Mouse (Mus musculus) monocyte, adult 59 days (primary cell): Measurements from ENCODE around the gene Rasip1. TPM values are rescaled to one million over a fixed set of nuclear protein-coding genes. Genes with fewer than 3 reads are reported as not detected.

Source experiments
- total RNA-seq, 2 experiments: library from RNA; stranded (reverse); gene quantifications; one replicate each; pipeline ENCODE4 v1.2.4; 2023

Gene Rasip1
- total RNA-seq: under 1 TPM; 0.45 to 0.49 TPM

DNA sequence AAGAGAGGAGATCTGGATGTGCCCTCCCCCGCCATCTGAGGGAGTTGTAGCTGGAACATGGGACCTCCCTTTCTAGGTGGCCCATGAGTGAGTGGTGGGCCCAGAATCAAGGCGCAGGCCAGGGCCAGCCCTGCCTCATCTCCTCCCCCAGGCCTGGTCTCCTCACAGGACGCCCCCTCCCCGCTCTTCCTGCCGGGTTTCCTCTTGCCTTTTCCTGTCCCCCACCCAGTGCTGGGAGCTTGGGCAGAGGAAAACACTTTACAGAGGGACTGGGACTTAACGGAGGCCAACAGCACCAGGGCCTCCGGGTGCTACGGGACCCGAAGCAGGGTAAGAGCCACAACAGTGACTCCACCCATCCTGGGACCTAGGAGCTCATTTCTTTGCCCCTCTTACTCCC, at the start of gene Rasip1:
TSS of gene Rasip1 (plus strand) at position 228 of the 400 bp plus-strand sequence.

DNA sequence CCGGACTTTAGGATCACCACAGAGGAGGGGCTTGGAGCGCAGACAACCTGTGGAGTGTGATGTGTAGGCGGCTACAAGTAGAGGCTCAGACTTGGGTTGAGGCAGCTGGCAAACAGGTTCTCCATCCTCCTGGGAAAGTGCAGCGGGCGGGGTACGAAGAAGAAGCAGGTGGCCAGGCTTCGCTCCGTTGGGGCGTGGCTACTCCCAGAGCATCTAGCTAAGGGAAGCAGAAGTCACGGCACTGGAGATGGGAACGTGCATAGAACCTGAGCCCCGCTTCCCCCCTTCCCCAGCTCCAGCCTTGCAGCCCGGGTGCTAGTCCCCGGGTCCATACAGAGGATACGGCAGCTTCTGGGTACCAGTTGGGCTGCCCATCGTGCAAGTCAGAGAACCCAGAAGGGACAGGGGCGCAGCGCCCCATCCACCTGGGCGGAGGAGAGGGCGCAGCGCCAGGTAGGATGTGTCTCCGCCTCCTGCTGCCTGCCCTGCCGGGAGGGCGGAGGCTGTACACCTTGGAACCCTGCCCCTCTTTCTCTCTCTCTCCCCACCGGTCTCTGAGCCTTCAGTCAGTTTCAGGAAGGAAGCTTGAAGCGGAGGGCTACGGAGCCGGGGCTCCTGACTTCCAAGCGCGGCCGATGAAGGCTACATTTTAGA, 10.1 kb upstream of the Rasip1 start, which contains the start of gene Fut1:
TSS of gene Fut1 (plus strand) at position 248 of the 654 bp plus-strand sequence.

GRCm38 (mm10) chr7:45621443-45621842, 5.8 kb upstream of the Rasip1 start, which contains the start of gene Izumo1:
Gene Izumo1, plus strand, starts transcription at chr7:45621811.

DNA sequence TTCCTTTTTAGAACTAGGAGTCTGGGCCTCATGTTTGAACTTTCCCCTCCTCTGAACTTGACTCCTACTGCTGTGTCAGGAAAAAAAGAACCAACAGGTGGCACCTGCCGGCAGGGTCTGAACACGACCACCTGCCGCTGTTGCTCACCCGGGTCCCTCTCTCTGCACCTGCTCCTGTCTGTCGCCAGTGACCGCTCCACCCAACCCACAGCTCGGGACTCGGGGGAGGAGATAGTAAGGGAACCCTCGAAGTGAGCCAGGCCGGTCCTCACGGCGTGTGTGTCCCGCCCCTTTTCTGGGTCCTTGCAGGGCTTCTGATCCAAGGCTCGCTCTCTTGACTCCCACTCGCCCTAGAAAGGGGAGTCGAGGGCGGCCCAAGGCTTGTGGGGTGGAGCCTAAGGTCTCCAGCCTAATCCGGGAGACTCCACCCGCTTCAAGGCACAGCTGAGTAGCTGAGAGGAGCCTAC, 12.3 kb downstream of the Rasip1 start, which contains the start of gene Mamstr:
TSS of gene Mamstr (plus strand) at position 417 of the 467 bp plus-strand sequence.

GRCm38 (mm10) chr7:45666161-45666560, 38.9 kb downstream of the Rasip1 start, which contains the start of gene Fut2:
Gene Fut2, minus strand, starts transcription at chr7:45666394.

DNA sequence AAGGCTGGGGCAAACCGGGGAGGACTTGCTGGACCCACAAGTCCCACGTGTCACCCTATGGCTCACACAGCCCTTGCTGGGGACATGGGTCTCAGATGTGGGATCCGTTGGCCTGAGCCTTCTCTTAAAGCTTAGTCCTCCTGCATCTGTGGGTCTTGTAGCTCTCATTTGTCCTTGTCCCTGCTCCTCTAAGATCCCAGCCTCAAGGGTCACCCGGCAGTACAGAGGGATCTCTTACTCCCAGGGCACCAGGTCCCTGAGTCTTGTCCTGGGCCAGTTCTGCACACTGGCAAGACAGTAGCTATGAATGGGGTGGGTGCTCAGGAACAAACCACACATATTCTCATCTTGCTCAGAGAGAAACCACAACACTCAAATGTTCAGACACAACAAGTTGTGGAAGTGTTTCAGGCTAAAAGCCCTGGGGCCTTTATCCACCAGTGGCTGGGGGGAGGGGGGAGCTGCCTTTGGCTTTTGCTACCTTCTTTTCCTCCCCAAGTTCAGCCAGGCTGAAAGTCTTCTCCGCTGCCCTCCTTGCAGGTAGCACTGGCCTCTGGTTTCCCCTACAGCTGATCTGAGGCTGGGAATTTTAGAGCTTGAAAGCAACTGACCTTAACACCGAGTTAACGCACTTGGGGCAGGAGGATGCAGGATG, 56.2 kb downstream of the Rasip1 start, which contains the start of gene Ntn5:
TSS of gene Ntn5 (plus strand) at position 627 of the 655 bp plus-strand sequence.

Other genes with a start within 250 kb of the Rasip1 start
- gene Snrnp70, start 231.7 kb upstream of the Rasip1 start, total RNA-seq: 100 to 1,000 TPM; 372 to 402 TPM
- gene Kcna7, start 221.8 kb upstream of the Rasip1 start, total RNA-seq: not detected
- not detected for gene Ntf5, start 213.8 kb upstream of the Rasip1 start, total RNA-seq
- not detected for gene Lhb, start 206.7 kb upstream of the Rasip1 start, total RNA-seq
- gene Gys1, start 192.6 kb upstream of the Rasip1 start, total RNA-seq: 10 to 100 TPM in 1 of 2 experiments, 1 to 10 TPM in 1; 7.7 to 10.9 TPM
- gene Ruvbl2, start 189.4 kb upstream of the Rasip1 start, total RNA-seq: 10 to 100 TPM; 27.3 to 29.0 TPM
- 1,000 to 10,000 TPM; 2,883 to 3,990 TPM for gene Ftl1, start 167.6 kb upstream of the Rasip1 start, total RNA-seq
- 100 to 1,000 TPM; 111 to 121 TPM for gene Bax, start 160.6 kb upstream of the Rasip1 start, total RNA-seq
- not detected for gene Tulp2, start 145.6 kb upstream of the Rasip1 start, total RNA-seq
- gene Gm45808, start 140.7 kb upstream of the Rasip1 start, total RNA-seq: 1 to 10 TPM; 1.3 to 1.7 TPM
- 10 to 100 TPM; 10.4 to 11.5 TPM for gene Dhdh, start 138.7 kb upstream of the Rasip1 start, total RNA-seq
- gene Nucb1, start 117.1 kb upstream of the Rasip1 start, total RNA-seq: 100 to 1,000 TPM; 153 to 162 TPM
- gene Ppp1r15a, start 101.2 kb upstream of the Rasip1 start, total RNA-seq: 100 to 1,000 TPM; 820 to 877 TPM
- gene Plekha4, start 101.2 kb upstream of the Rasip1 start, total RNA-seq: under 1 TPM; 0.71 to 0.79 TPM
- under 1 TPM in 1 of 2 experiments, not detected in 1; 0.39 TPM for gene Hsd17b14, start 72.6 kb upstream of the Rasip1 start, total RNA-seq
- gene Bcat2, start 57.3 kb upstream of the Rasip1 start, total RNA-seq: 10 to 100 TPM; 64.9 to 67.0 TPM
- gene Fgf21, start 12.0 kb upstream of the Rasip1 start, total RNA-seq: not detected
- not detected for gene Fut1, start 10.2 kb upstream of the Rasip1 start, total RNA-seq
- gene Izumo1, start 5.7 kb upstream of the Rasip1 start, total RNA-seq: under 1 TPM in 1 of 2 experiments, not detected in 1; 0.36 TPM
- gene Mamstr, start 12.5 kb downstream of the Rasip1 start, total RNA-seq: not detected
- not detected for gene Fut2, start 38.9 kb downstream of the Rasip1 start, total RNA-seq
- not detected for gene Ntn5, start 56.5 kb downstream of the Rasip1 start, total RNA-seq
- not detected for gene Sec1, start 66.9 kb downstream of the Rasip1 start, total RNA-seq
- gene Car11, start 72.4 kb downstream of the Rasip1 start, total RNA-seq: not detected
- 10 to 100 TPM in 1 of 2 experiments, 1 to 10 TPM in 1; 8.5 to 11.4 TPM for gene Dbp, start 77.6 kb downstream of the Rasip1 start, total RNA-seq
- gene Rpl18, start 88.0 kb downstream of the Rasip1 start, total RNA-seq: 1,000 to 10,000 TPM; 1,433 to 1,476 TPM
- gene Sphk2, start 90.5 kb downstream of the Rasip1 start, total RNA-seq: 10 to 100 TPM; 48.8 to 50.4 TPM
- gene Fam83e, start 93.7 kb downstream of the Rasip1 start, total RNA-seq: under 1 TPM; 0.58 to 0.67 TPM
- not detected for gene Spaca4, start 98.3 kb downstream of the Rasip1 start, total RNA-seq
- not detected for gene Lmtk3, start 156.2 kb downstream of the Rasip1 start, total RNA-seq
- gene Sult2b1, start 157.2 kb downstream of the Rasip1 start, total RNA-seq: under 1 TPM in 1 of 2 experiments, not detected in 1; 0.46 TPM
- gene Cyth2, start 187.1 kb downstream of the Rasip1 start, total RNA-seq: 100 to 1,000 TPM; 104 to 114 TPM
- gene Kcnj14, start 197.3 kb downstream of the Rasip1 start, total RNA-seq: under 1 TPM; 0.58 to 0.88 TPM
- 1 to 10 TPM; 9.1 to 9.8 TPM for gene Grwd1, start 203.5 kb downstream of the Rasip1 start, total RNA-seq
- gene Kdelr1, start 245.3 kb downstream of the Rasip1 start, total RNA-seq: 100 to 1,000 TPM in 1 of 2 experiments, 10 to 100 TPM in 1; 89.1 to 104 TPM